8 mouse cellular contexts compared by ENCODE assay signal in the genomic region with DNA sequence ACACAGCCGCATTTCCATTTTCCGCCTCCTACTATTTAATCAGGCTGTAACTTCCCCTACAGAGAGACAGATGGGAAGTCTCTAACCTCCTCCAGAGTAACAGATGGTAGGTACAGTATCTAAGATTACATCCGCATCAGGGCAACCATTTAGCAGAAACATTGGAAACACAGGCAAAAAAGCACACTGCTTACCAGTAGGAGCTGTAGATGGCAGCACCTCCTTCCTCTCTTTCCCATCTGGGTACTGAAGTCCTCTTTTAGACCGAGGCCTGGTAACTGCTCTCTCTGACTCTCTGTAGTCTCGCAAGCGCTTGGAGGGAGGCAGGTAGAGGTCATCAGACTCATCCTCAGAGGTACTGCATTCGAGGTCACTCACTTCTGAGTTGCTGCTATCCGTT. TPM values are rescaled to one million over a fixed set of nuclear protein-coding genes. Genes with fewer than 3 reads are reported as not detected.
A peak's percentile ranks its signal among the peaks of the same experiment; 100 is the strongest.
DNase-seq lines count a peak whose midpoint lies in the region; ATAC-seq lines count a peak whose summit lies in the region.

No protein-coding gene starts in this region.

- H3K4me3 ChIP-seq in heart, embryonic 10.5 days, result no peak overlapping the region
- no peak overlapping the region for H3K4me3 ChIP-seq in hindbrain, embryonic 12.5 days
- no peak overlapping the region for H3K4me3 ChIP-seq in midbrain, embryonic 15.5 days

- H3K4me2 ChIP-seq in hindbrain, embryonic 12.5 days (replicated peaks), result no peak overlapping the region
- H3K4me2 ChIP-seq in midbrain, embryonic 15.5 days, result no peak overlapping the region

- H3K9me3 ChIP-seq in heart, embryonic 10.5 days, result no peaks in the 10 kb centered on the region
- no peaks in the 10 kb centered on the region for H3K9me3 ChIP-seq in hindbrain, embryonic 12.5 days (replicated peaks)
- no peaks in the 10 kb centered on the region for H3K9me3 ChIP-seq in midbrain, embryonic 15.5 days

- intact Hi-C loops in heart, postnatal 10 days (cut with DNase I), result loop anchor here (5.0 kb wide), 1 partner anchor 154 kb away; no protein-coding TSS in a partner anchor

- H3K9ac ChIP-seq in hindbrain, embryonic 12.5 days, result no peak overlapping the region
- no peak overlapping the region for H3K9ac ChIP-seq in midbrain, embryonic 15.5 days

- peak; percentile 99 for ATAC-seq in cerebellum, adult (ENCODE audit: insufficient number of reproducible peaks, low FRiP score, low TSS enrichment)
- peak; percentile 48; the same call in 1 of the 2 replicates for ATAC-seq in hindbrain, embryonic 12.5 days (ENCODE audit: low FRiP score)
- peak; percentile 90 for ATAC-seq in midbrain, embryonic 15.5 days (replicated peaks)

- WGBS in heart, embryonic 10.5 days, result 80% methylated on average over 8 of the region's 8 CpGs
- WGBS in hindbrain, embryonic 12.5 days, result 75% methylated on average over 8 of the region's 8 CpGs
- WGBS in midbrain, embryonic 15.5 days, result 76% methylated on average over 8 of the region's 8 CpGs

- DNase-seq in heart, postnatal 10 days, result peak; percentile 12 to 13
- DNase-seq in heart, embryonic 10.5 days (ENCODE audit: low spot score), result no peak
- DNase-seq in layer of hippocampus, postnatal 36 days, result peak; percentile 19 to 49
- no peak for DNase-seq in T-cell, adult 2 months (ENCODE audit: low spot score)
- DNase-seq in spleen, postnatal 4 days (ENCODE audit: low spot score in 2 of 2), result no peak

- H3K27me3 ChIP-seq in heart, embryonic 10.5 days (ENCODE audit: insufficient read depth, poor library complexity, severe bottlenecking), result no peaks in the 10 kb centered on the region
- H3K27me3 ChIP-seq in hindbrain, embryonic 12.5 days, result no peaks in the 10 kb centered on the region
- no peaks in the 10 kb centered on the region for H3K27me3 ChIP-seq in midbrain, embryonic 15.5 days (replicated peaks)

- H3K4me1 ChIP-seq in heart, embryonic 10.5 days, result no peaks in the 10 kb centered on the region
- H3K4me1 ChIP-seq in hindbrain, embryonic 12.5 days, result no peaks in the 10 kb centered on the region
- H3K4me1 ChIP-seq in midbrain, embryonic 15.5 days, result no peaks in the 10 kb centered on the region

- no peak overlapping the region for H3K27ac ChIP-seq in heart, embryonic 10.5 days
- H3K27ac ChIP-seq in hindbrain, embryonic 12.5 days, result no peak overlapping the region
- H3K27ac ChIP-seq in midbrain, embryonic 15.5 days, result 0 out of 2 replicates have a peak overlapping the region, but pooled peaks have one; percentile 29

- H3K36me3 ChIP-seq in heart, embryonic 10.5 days, result peaks cover 81% of the 10 kb centered on the region
- peaks cover 30% of the 10 kb centered on the region; the same call in 1 of the 2 replicates for H3K36me3 ChIP-seq in hindbrain, embryonic 12.5 days
- no peaks in the 10 kb centered on the region for H3K36me3 ChIP-seq in midbrain, embryonic 15.5 days (replicated peaks)

RNA-seq across cellular contexts. Expression of a gene that starts 10.4 kb away (rescaled TPM):
- total RNA-seq in heart, postnatal 10 days (2021), result 1 to 10 TPM; 3.4 to 3.8 TPM
- polyA plus RNA-seq in heart, embryonic 10.5 days (2016; fragmentation: Nextera tagmentation; extraction: Ambion mirVana), result 28.7 and 33.7 TPM in 2 replicates
- polyA plus RNA-seq in hindbrain, embryonic 12.5 days (2016; fragmentation: Nextera tagmentation; extraction: Ambion mirVana), result 21.5 and 28.3 TPM in 2 replicates
- total RNA-seq in layer of hippocampus, postnatal 36 days (2021), result under 1 TPM in 1 of 2 experiments, not detected in 1; 0.73 TPM
- 4.1 and 4.7 TPM in 2 replicates for polyA plus RNA-seq in midbrain, embryonic 15.5 days (2015; fragmentation: Nextera tagmentation; extraction: Ambion mirVana)

Comparison
In these comparisons a context has a peak if more than half of its experiments do, and no peak if none do; other contexts are left out.
1. DNase-seq: peak in heart, postnatal 10 days (2 of 2) and layer of hippocampus, postnatal 36 days (2 of 2); none in heart, embryonic 10.5 days (single experiment), T-cell, adult 2 months (single experiment) and spleen, postnatal 4 days (0 of 2).
2. ATAC-seq: peak in every context shown above with its lines; median percentile 99 in cerebellum, adult; 90 in midbrain, embryonic 15.5 days; 48 in hindbrain, embryonic 12.5 days.